Mouse (Mus musculus) thymus, postnatal 0 days (tissue): Measurements from ENCODE around the gene Pigv. TPM values are rescaled to one million over a fixed set of nuclear protein-coding genes. Genes with fewer than 3 reads are reported as not detected.
"Not testable (repeated sequence)": the region's sequence is repeated elsewhere in the genome, so short reads cannot be mapped to it uniquely, and the experiment has no call there.

Experiments
- DNase-seq: peaks from one replicate; pipeline ENCODE4 v3.0.0-alpha.2; 2015; ENCODE audit warnings: low spot score
- polyA plus RNA-seq: library from polyadenylated mRNA; unstranded; fragments of >200 nt; fragmentation: Nextera tagmentation; extraction: Ambion mirVana; gene quantifications from 2 replicates; pipeline ENCODE4 v1.2.1, GENCODE M21; 2015

Pigv gene
- polyA plus RNA-seq, 1 experiment from 2014 or later: 18.6 TPM

- DNase-seq: peak; percentile 67
These were observed 599 bp upstream of the Pigv start for GRCm38 (mm10) chr4:133672845-133673647.

GRCm38 (mm10) chr4:133671184-133671880, 1.1 kb downstream of the Pigv start:
- DNase-seq: peak; percentile 81

GRCm38 (mm10) chr4:133669652-133670210, 2.7 kb downstream of the Pigv start:
- DNase-seq: no peak

- no peak for DNase-seq
These were observed 3.9 kb downstream of the Pigv start for GRCm38 (mm10) chr4:133668537-133668936.

- DNase-seq: peak; percentile 44
These were observed 6.2 kb downstream of the Pigv start for GRCm38 (mm10) chr4:133666199-133666598.

GRCm38 (mm10) chr4:133665118-133665517, 7.3 kb downstream of the Pigv start:
- DNase-seq: no peak

GRCm38 (mm10) chr4:133662945-133663344, 9.5 kb downstream of the Pigv start:
- DNase-seq: no peak

GRCm38 (mm10) chr4:133662421-133662820, 10.0 kb downstream of the Pigv start:
- no peak for DNase-seq

- peak; percentile 10 for DNase-seq
These were observed 12.0 kb downstream of the Pigv start for GRCm38 (mm10) chr4:133660193-133661155.

GRCm38 (mm10) chr4:133659497-133660192, 12.8 kb downstream of the Pigv start:
- DNase-seq: no peak

- peak; percentile 35 for DNase-seq
These were observed 13.7 kb downstream of the Pigv start for GRCm38 (mm10) chr4:133658729-133659128.

GRCm38 (mm10) chr4:133657829-133658458, 14.5 kb downstream of the Pigv start:
- no peak for DNase-seq

- no peak for DNase-seq
These were observed 15.4 kb downstream of the Pigv start for GRCm38 (mm10) chr4:133656997-133657396.

- no peak for DNase-seq
These were observed 16.2 kb downstream of the Pigv start for GRCm38 (mm10) chr4:133656294-133656693.

- DNase-seq: not testable (repeated sequence)
These were observed 18.4 kb downstream of the Pigv start for GRCm38 (mm10) chr4:133654070-133654469.

GRCm38 (mm10) chr4:133652746-133653145, 19.7 kb downstream of the Pigv start:
- no peak for DNase-seq

- no peak for DNase-seq
These were observed 20.5 kb downstream of the Pigv start for GRCm38 (mm10) chr4:133651986-133652385.

GRCm38 (mm10) chr4:133651445-133651844, 21.0 kb downstream of the Pigv start:
- DNase-seq: no peak

GRCm38 (mm10) chr4:133649989-133650699, 22.3 kb downstream of the Pigv start, which contains the start of gene Zdhhc18:
Zdhhc18 (minus strand) TSS chr4:133650154.
- peak; percentile 89 for DNase-seq
